Mouse (Mus musculus): ENCODE results near the gene Pla2g3.

Pla2g3 gene

GRCm38 (mm10) chr11:3487952-3488570 is at the start of gene Pla2g3:
Pla2g3 (plus strand) TSS chr11:3488284.
- DNase-seq: peak; percentile 31 to 43

GRCm38 (mm10) chr11:3441696-3442443 is 46.2 kb upstream of the Pla2g3 start:
- DNase-seq: peak; percentile 69 to 75

GRCm38 (mm10) chr11:3442677-3443076 is 45.4 kb upstream of the Pla2g3 start:
- no peak for DNase-seq

- DNase-seq: no peak
Measured at GRCm38 (mm10) chr11:3443091-3443490, 45.0 kb upstream of the Pla2g3 start.

- no peak for DNase-seq
Measured at GRCm38 (mm10) chr11:3444875-3445274, 43.2 kb upstream of the Pla2g3 start.

GRCm38 (mm10) chr11:3451701-3452163 is 36.4 kb upstream of the Pla2g3 start:
- DNase-seq: no peak

GRCm38 (mm10) chr11:3452167-3452639 is 35.9 kb upstream of the Pla2g3 start, which contains the start of gene Rnf185:
Rnf185 (minus strand) TSS chr11:3452363.
- DNase-seq: peak; percentile 89 to 91

GRCm38 (mm10) chr11:3452769-3453168 is 35.3 kb upstream of the Pla2g3 start:
- DNase-seq: peak in 1 of 2 experiments; percentile 23

GRCm38 (mm10) chr11:3453467-3453866 is 34.6 kb upstream of the Pla2g3 start:
- DNase-seq: peak; percentile 77 to 79

- no peak for DNase-seq
Measured at GRCm38 (mm10) chr11:3454506-3454905, 33.6 kb upstream of the Pla2g3 start.

- DNase-seq: peak; percentile 78 to 83
Measured at GRCm38 (mm10) chr11:3456354-3456753, 31.7 kb upstream of the Pla2g3 start.

- no peak for DNase-seq
Measured at GRCm38 (mm10) chr11:3458428-3459104, 29.5 kb upstream of the Pla2g3 start.

- no peak for DNase-seq
Measured at GRCm38 (mm10) chr11:3459105-3459468, 29.0 kb upstream of the Pla2g3 start.

- no peak for DNase-seq
Measured at GRCm38 (mm10) chr11:3462846-3463245, 25.2 kb upstream of the Pla2g3 start.

GRCm38 (mm10) chr11:3471448-3471850 is 16.6 kb upstream of the Pla2g3 start:
- no peak for DNase-seq

GRCm38 (mm10) chr11:3472484-3472883 is 15.6 kb upstream of the Pla2g3 start:
- peak; percentile 92 to 93 for DNase-seq

- no peak for DNase-seq
Measured at GRCm38 (mm10) chr11:3474480-3475115, 13.5 kb upstream of the Pla2g3 start.

GRCm38 (mm10) chr11:3475489-3475888 is 12.6 kb upstream of the Pla2g3 start:
- DNase-seq: no peak

- no peak for DNase-seq
Measured at GRCm38 (mm10) chr11:3483980-3484642, 4.0 kb upstream of the Pla2g3 start.

- DNase-seq: no peak
Measured at GRCm38 (mm10) chr11:3486349-3486748, 1.7 kb upstream of the Pla2g3 start.

GRCm38 (mm10) chr11:3489036-3489435 is 952 bp downstream of the Pla2g3 start:
- no peak for DNase-seq

GRCm38 (mm10) chr11:3492748-3493147 is 4.7 kb downstream of the Pla2g3 start:
- no peak for DNase-seq

Measured in cerebellum, postnatal 36 days (tissue).